Mouse (Mus musculus): ENCODE results near the gene Zbbx. TPM values are rescaled to one million over a fixed set of nuclear protein-coding genes. Genes with fewer than 3 reads are reported as not detected.

Zbbx gene
- polyA plus RNA-seq, 1 experiment from 2014 or later: not detected

Other genes starting within 250 kb of the Zbbx start
- gene Serpini2, start 105.0 kb upstream of the Zbbx start, polyA plus RNA-seq (2015; fragmentation: Nextera tagmentation; extraction: Ambion mirVana): 0.16 and 0.64 TPM in 2 replicates